Mouse (Mus musculus): ENCODE data around the gene Glis3. TPM values are rescaled to one million over a fixed set of nuclear protein-coding genes. Genes with fewer than 3 reads are reported as not detected.

The Glis3 gene
- polyA plus RNA-seq, 1 experiment from 2014 or later: 3.2 TPM

- Histone ChIP-seq H3K27ac (replicated peaks; ENCODE audit: low read depth, low read length) (no peak overlapping the region), H3K9me3 (ENCODE audit: control insufficient read depth, low read length) (no peaks in the 10 kb centered on the region), H3K4me2 (ENCODE audit: low read depth, severe bottlenecking) (no peak overlapping the region), H3K4me1 (ENCODE audit: control insufficient read depth, insufficient read depth, low read length) (no peaks in the 10 kb centered on the region), H3K27me3 (ENCODE audit: control insufficient read depth, insufficient read depth, low read length) (no peaks in the 10 kb centered on the region), H3K9ac (ENCODE audit: low read length) (no peak overlapping the region), H3K36me3 (ENCODE audit: control insufficient read depth, insufficient read depth, low read length) (no peaks in the 10 kb centered on the region), H3K4me3 (ENCODE audit: low read depth, low read length) (no peak overlapping the region)
- WGBS: 85% methylated on average over 7 of the region's 7 CpGs
- DNase-seq (ENCODE audit: low spot score): no peak
- no peak for ATAC-seq (ENCODE audit: insufficient number of reproducible peaks, low FRiP score, low TSS enrichment, low read depth)
These were observed 396.4 kb downstream of the Glis3 start for GRCm38 (mm10) chr19:28283241-28284097.

DNA sequence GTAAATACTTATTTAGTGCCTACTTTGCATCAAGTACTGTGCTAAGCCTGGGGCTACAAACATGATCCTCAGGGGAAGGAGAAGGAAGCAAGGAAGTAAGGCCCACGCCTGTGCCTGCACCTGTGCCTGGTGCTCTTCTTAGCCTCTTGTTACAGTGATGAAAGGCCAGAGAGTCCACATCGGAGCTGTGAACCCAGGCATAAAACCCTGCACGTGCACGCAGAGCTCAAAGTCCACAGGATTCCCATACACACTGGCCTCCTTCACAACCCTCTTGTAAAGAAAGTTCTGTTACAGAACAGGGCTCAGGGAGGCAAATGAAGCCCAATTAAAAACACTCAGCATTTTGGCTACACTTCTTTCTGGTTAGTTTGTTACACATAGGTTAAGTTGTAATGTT, 398.5 kb downstream of the Glis3 start:
- H3K4me3 ChIP-seq (ENCODE audit: low read depth, low read length): no peak overlapping the region
- no peak overlapping the region for H3K9ac ChIP-seq (ENCODE audit: low read length)
- no peaks in the 10 kb centered on the region for H3K4me1 ChIP-seq (ENCODE audit: control insufficient read depth, insufficient read depth, low read length)
- no peak for DNase-seq (ENCODE audit: low spot score)
- H3K9me3 ChIP-seq (ENCODE audit: control insufficient read depth, low read length): no peaks in the 10 kb centered on the region
- H3K27me3 ChIP-seq (ENCODE audit: control insufficient read depth, insufficient read depth, low read length): no peaks in the 10 kb centered on the region
- no peaks in the 10 kb centered on the region for H3K36me3 ChIP-seq (ENCODE audit: control insufficient read depth, insufficient read depth, low read length)
- H3K27ac ChIP-seq (replicated peaks; ENCODE audit: low read depth, low read length): no peak overlapping the region
- H3K4me2 ChIP-seq (ENCODE audit: low read depth, severe bottlenecking): no peak overlapping the region
- WGBS: 63% methylated on average over 4 of the region's 4 CpGs
- no peak for ATAC-seq (ENCODE audit: insufficient number of reproducible peaks, low FRiP score, low TSS enrichment, low read depth)

DNA sequence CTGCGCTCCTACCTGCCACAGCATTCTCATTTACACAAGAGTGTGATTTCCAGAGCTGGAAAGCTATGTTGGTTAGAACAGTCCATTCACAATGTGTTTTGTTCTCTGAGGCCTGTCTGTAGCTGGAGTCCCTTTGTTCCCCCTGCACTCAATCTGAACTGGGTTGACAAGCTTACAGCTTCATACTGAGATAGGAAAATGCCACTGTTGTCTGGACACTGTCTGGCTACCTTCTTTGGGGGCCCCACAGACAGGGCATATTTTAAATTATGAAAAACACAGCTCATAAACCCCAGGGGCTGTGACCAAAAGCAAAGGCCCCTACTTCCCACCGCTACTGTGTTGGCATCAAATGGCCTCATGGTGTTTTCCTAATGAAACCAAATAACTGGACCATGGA, 402.8 kb downstream of the Glis3 start:
- Histone ChIP-seq H3K4me1 (ENCODE audit: control insufficient read depth, insufficient read depth, low read length) (no peaks in the 10 kb centered on the region), H3K9me3 (ENCODE audit: control insufficient read depth, low read length) (no peaks in the 10 kb centered on the region), H3K27ac (replicated peaks; ENCODE audit: low read depth, low read length) (no peak overlapping the region), H3K4me3 (ENCODE audit: low read depth, low read length) (no peak overlapping the region), H3K4me2 (ENCODE audit: low read depth, severe bottlenecking) (no peak overlapping the region), H3K27me3 (ENCODE audit: control insufficient read depth, insufficient read depth, low read length) (no peaks in the 10 kb centered on the region), H3K9ac (ENCODE audit: low read length) (no peak overlapping the region), H3K36me3 (ENCODE audit: control insufficient read depth, insufficient read depth, low read length) (no peaks in the 10 kb centered on the region)
- WGBS: 90% methylated on average over 2 of the region's 2 CpGs
- ATAC-seq (ENCODE audit: insufficient number of reproducible peaks, low FRiP score, low TSS enrichment, low read depth) (no peak), DNase-seq (ENCODE audit: low spot score) (no peak)

DNA sequence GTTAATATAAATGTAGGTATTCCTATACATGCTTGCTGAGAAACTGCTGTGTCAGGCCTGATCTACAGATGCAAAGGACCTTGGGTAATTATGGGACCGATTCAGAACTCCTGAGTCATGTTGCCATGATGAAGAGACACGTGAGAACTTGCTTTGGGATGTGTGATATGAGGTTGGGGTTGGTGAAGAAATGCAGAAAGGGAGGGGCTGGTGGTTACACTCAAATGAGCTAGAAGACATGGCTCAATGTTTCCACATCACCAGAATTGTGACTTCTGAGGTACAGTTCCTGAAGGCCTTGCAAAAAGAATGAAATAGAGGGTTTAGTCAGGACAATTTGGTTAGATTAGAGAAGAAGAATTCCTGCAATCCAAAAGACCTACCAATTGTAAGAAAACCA, 405.4 kb downstream of the Glis3 start:
- ATAC-seq (ENCODE audit: insufficient number of reproducible peaks, low FRiP score, low TSS enrichment, low read depth) (no peak), DNase-seq (ENCODE audit: low spot score) (no peak)
- Histone ChIP-seq H3K9me3 (ENCODE audit: control insufficient read depth, low read length) (no peaks in the 10 kb centered on the region), H3K27ac (replicated peaks; ENCODE audit: low read depth, low read length) (no peak overlapping the region), H3K4me1 (ENCODE audit: control insufficient read depth, insufficient read depth, low read length) (no peaks in the 10 kb centered on the region), H3K4me2 (ENCODE audit: low read depth, severe bottlenecking) (no peak overlapping the region), H3K36me3 (ENCODE audit: control insufficient read depth, insufficient read depth, low read length) (no peaks in the 10 kb centered on the region), H3K4me3 (ENCODE audit: low read depth, low read length) (no peak overlapping the region), H3K27me3 (ENCODE audit: control insufficient read depth, insufficient read depth, low read length) (no peaks in the 10 kb centered on the region), H3K9ac (ENCODE audit: low read length) (no peak overlapping the region)
- 69% methylated on average over 2 of the region's 2 CpGs for WGBS

GRCm38 (mm10) chr19:28273946-28274345, 405.9 kb downstream of the Glis3 start:
- no peak overlapping the region for H3K4me2 ChIP-seq (ENCODE audit: low read depth, severe bottlenecking)
- WGBS: 91% methylated on average over 4 of the region's 4 CpGs

GRCm38 (mm10) chr19:28266850-28267249, 413.0 kb downstream of the Glis3 start:
- ATAC-seq (ENCODE audit: insufficient number of reproducible peaks, low FRiP score, low TSS enrichment, low read depth) (no peak), DNase-seq (ENCODE audit: low spot score) (no peak)
- H3K36me3 ChIP-seq (ENCODE audit: control insufficient read depth, insufficient read depth, low read length): no peaks in the 10 kb centered on the region
- no peak overlapping the region for H3K27ac ChIP-seq (replicated peaks; ENCODE audit: low read depth, low read length)
- H3K4me3 ChIP-seq (ENCODE audit: low read depth, low read length): no peak overlapping the region
- H3K4me2 ChIP-seq (ENCODE audit: low read depth, severe bottlenecking): no peak overlapping the region
- 64% methylated on average over 8 of the region's 8 CpGs for WGBS
- no peak overlapping the region for H3K9ac ChIP-seq (ENCODE audit: low read length)
- H3K4me1 ChIP-seq (ENCODE audit: control insufficient read depth, insufficient read depth, low read length): no peaks in the 10 kb centered on the region
- H3K27me3 ChIP-seq (ENCODE audit: control insufficient read depth, insufficient read depth, low read length): no peaks in the 10 kb centered on the region
- no peaks in the 10 kb centered on the region for H3K9me3 ChIP-seq (ENCODE audit: control insufficient read depth, low read length)

More at GRCm38 (mm10) chr19:28273946-28274345, 405.9 kb downstream of the Glis3 start:
- ATAC-seq (ENCODE audit: insufficient number of reproducible peaks, low FRiP score, low TSS enrichment, low read depth): no peak
- H3K27me3 ChIP-seq (ENCODE audit: control insufficient read depth, insufficient read depth, low read length): no peaks in the 10 kb centered on the region
- no peak for DNase-seq (ENCODE audit: low spot score)
- H3K4me1 ChIP-seq (ENCODE audit: control insufficient read depth, insufficient read depth, low read length): no peaks in the 10 kb centered on the region
- no peak overlapping the region for H3K4me3 ChIP-seq (ENCODE audit: low read depth, low read length)
- no peak overlapping the region for H3K27ac ChIP-seq (replicated peaks; ENCODE audit: low read depth, low read length)
- no peaks in the 10 kb centered on the region for H3K9me3 ChIP-seq (ENCODE audit: control insufficient read depth, low read length)
- H3K9ac ChIP-seq (ENCODE audit: low read length): no peak overlapping the region
- no peaks in the 10 kb centered on the region for H3K36me3 ChIP-seq (ENCODE audit: control insufficient read depth, insufficient read depth, low read length)

GRCm38 (mm10) chr19:28265776-28266175, 414.1 kb downstream of the Glis3 start:
- Histone ChIP-seq H3K27ac (replicated peaks; ENCODE audit: low read depth, low read length) (no peak overlapping the region), H3K4me1 (ENCODE audit: control insufficient read depth, insufficient read depth, low read length) (no peaks in the 10 kb centered on the region), H3K9ac (ENCODE audit: low read length) (no peak overlapping the region), H3K36me3 (ENCODE audit: control insufficient read depth, insufficient read depth, low read length) (no peaks in the 10 kb centered on the region), H3K27me3 (ENCODE audit: control insufficient read depth, insufficient read depth, low read length) (no peaks in the 10 kb centered on the region), H3K4me3 (ENCODE audit: low read depth, low read length) (no peak overlapping the region), H3K9me3 (ENCODE audit: control insufficient read depth, low read length) (no peaks in the 10 kb centered on the region), H3K4me2 (ENCODE audit: low read depth, severe bottlenecking) (no peak overlapping the region)
- WGBS: 95% methylated on average over 2 of the region's 2 CpGs
- no peak for DNase-seq (ENCODE audit: low spot score)
- ATAC-seq (ENCODE audit: insufficient number of reproducible peaks, low FRiP score, low TSS enrichment, low read depth): no peak

- DNase-seq (ENCODE audit: low spot score): peak; percentile 57
- ATAC-seq (ENCODE audit: insufficient number of reproducible peaks, low FRiP score, low TSS enrichment, low read depth): peak; percentile 75
- H3K27ac ChIP-seq (replicated peaks; ENCODE audit: low read depth, low read length): no peak overlapping the region
- no peaks in the 10 kb centered on the region for H3K36me3 ChIP-seq (ENCODE audit: control insufficient read depth, insufficient read depth, low read length)
- no peaks in the 10 kb centered on the region for H3K9me3 ChIP-seq (ENCODE audit: control insufficient read depth, low read length)
- no peaks in the 10 kb centered on the region for H3K27me3 ChIP-seq (ENCODE audit: control insufficient read depth, insufficient read depth, low read length)
- H3K9ac ChIP-seq (ENCODE audit: low read length): no peak overlapping the region
- no peak overlapping the region for H3K4me3 ChIP-seq (ENCODE audit: low read depth, low read length)
- peaks cover 5% of the 10 kb centered on the region for H3K4me1 ChIP-seq (ENCODE audit: control insufficient read depth, insufficient read depth, low read length)
- WGBS: 44% methylated on average over 18 of the region's 18 CpGs
- no peak overlapping the region for H3K4me2 ChIP-seq (ENCODE audit: low read depth, severe bottlenecking)
These were observed 420.8 kb downstream of the Glis3 start for GRCm38 (mm10) chr19:28258907-28259675.

Data from limb, embryonic 11.5 days (tissue).